In genomic region chr4:132960313-132960712, GRCm38 (mm10) we compare ENCODE assay signal across 9 mouse cellular contexts. TPM values are rescaled to one million over a fixed set of nuclear protein-coding genes. Genes with fewer than 3 reads are reported as not detected.
A peak's percentile ranks its signal among the peaks of the same experiment; 100 is the strongest.
DNase-seq lines count a peak whose midpoint lies in the region; ATAC-seq and TF ChIP-seq lines count a peak whose summit lies in the region.
"Had no signal": no experiment of that assay in that cellular context is flagged by ENCODE, and none has a peak within 500 bp of the region (broad histone marks: within the 10 kb centered on the region; RNA-seq: fewer than 3 reads in every experiment).

No protein-coding gene starts in this region.

- H3K9me3 ChIP-seq in hindbrain, embryonic 10.5 days: no peaks in the 10 kb centered on the region
- no peaks in the 10 kb centered on the region for H3K9me3 ChIP-seq in hindbrain, embryonic 16.5 days (ENCODE audit: control insufficient read depth, low read length)
- no peaks in the 10 kb centered on the region for H3K9me3 ChIP-seq in intestine, embryonic 16.5 days (ENCODE audit: control insufficient read depth, low read length)

- no peak overlapping the region for H3K4me2 ChIP-seq in hindbrain, embryonic 16.5 days (ENCODE audit: low read length)
- H3K4me2 ChIP-seq in intestine, embryonic 16.5 days (ENCODE audit: low read depth, low read length): no peak overlapping the region

- H3K9ac ChIP-seq in hindbrain, embryonic 16.5 days (ENCODE audit: low read depth, low read length): no peak overlapping the region
- no peak overlapping the region for H3K9ac ChIP-seq in intestine, embryonic 16.5 days (ENCODE audit: low read depth, low read length)
- H3K9ac ChIP-seq: forebrain, postnatal 0 days had no signal

- 64% methylated on average over 5 of the region's 5 CpGs for WGBS in hindbrain, embryonic 10.5 days
- 66% methylated on average over 5 of the region's 5 CpGs for WGBS in hindbrain, embryonic 16.5 days
- WGBS in intestine, embryonic 16.5 days: 44% methylated on average over 5 of the region's 5 CpGs

- H3K27ac ChIP-seq in hindbrain, embryonic 10.5 days: peak overlapping the region; percentile 92
- no peak overlapping the region for H3K27ac ChIP-seq in hindbrain, embryonic 16.5 days (ENCODE audit: low read depth, low read length)
- H3K27ac ChIP-seq in testis, adult 2 months (ENCODE audit: control insufficient read depth, insufficient read depth, low read depth, low read length): peak overlapping the region; percentile 65
- peak overlapping the region; percentile 87 for H3K27ac ChIP-seq in intestine, embryonic 16.5 days (ENCODE audit: low read length)

- ATAC-seq in hindbrain, embryonic 16.5 days: no peak
- ATAC-seq in intestine, embryonic 16.5 days: peak; percentile 45
- ATAC-seq in megakaryocyte progenitor cell, adult 5-6 weeks (replicated peaks; ENCODE audit: poor library complexity): no peak
- ATAC-seq: forebrain, postnatal 0 days had no signal

- TF ChIP-seq POLR2A in testis, adult 2 months (IDR thresholded peaks at IDR 0.05; ENCODE audit: control insufficient read depth, low read depth, low read length): no peak

- DNase-seq in hindbrain, embryonic 10.5 days (ENCODE audit: low spot score): no peak
- DNase-seq in testis, postnatal 10 days (ENCODE audit: low spot score): no peak
- no peak for DNase-seq in urinary bladder, adult 2 months (ENCODE audit: low spot score)
- DNase-seq in left cerebral cortex, postnatal 4 days: no peak
- DNase-seq: forebrain, postnatal 0 days had no signal

- no peaks in the 10 kb centered on the region; the same call in 1 of the 2 replicates for H3K27me3 ChIP-seq in hindbrain, embryonic 10.5 days (ENCODE audit: insufficient read depth, poor library complexity, severe bottlenecking)
- H3K27me3 ChIP-seq in hindbrain, embryonic 16.5 days (replicated peaks; ENCODE audit: control insufficient read depth, insufficient read depth, low read length): no peaks in the 10 kb centered on the region
- H3K27me3 ChIP-seq in testis, adult 2 months (ENCODE audit: control insufficient read depth, insufficient read depth, low read length): no peaks in the 10 kb centered on the region
- H3K27me3 ChIP-seq in intestine, embryonic 16.5 days (replicated peaks; ENCODE audit: control insufficient read depth, insufficient read depth, low read length): no peaks in the 10 kb centered on the region

- TF ChIP-seq CTCF in testis, adult 2 months (IDR thresholded peaks at IDR 0.05; ENCODE audit: control insufficient read depth, insufficient read depth, insufficient replicate concordance, low read depth, low read length): no peak

- no peak overlapping the region for H3K4me3 ChIP-seq in hindbrain, embryonic 10.5 days
- H3K4me3 ChIP-seq in hindbrain, embryonic 16.5 days (ENCODE audit: low read length): no peak overlapping the region
- no peak overlapping the region for H3K4me3 ChIP-seq in testis, adult 2 months (ENCODE audit: control insufficient read depth, low read depth, low read length)
- no peak overlapping the region for H3K4me3 ChIP-seq in intestine, embryonic 16.5 days (ENCODE audit: low read length)

- no peaks in the 10 kb centered on the region for H3K36me3 ChIP-seq in hindbrain, embryonic 10.5 days
- H3K36me3 ChIP-seq in hindbrain, embryonic 16.5 days (ENCODE audit: control insufficient read depth, insufficient read depth, low read length): no peaks in the 10 kb centered on the region
- H3K36me3 ChIP-seq in testis, adult 2 months (ENCODE audit: control insufficient read depth, insufficient read depth, low read length): no peaks in the 10 kb centered on the region
- H3K36me3 ChIP-seq in intestine, embryonic 16.5 days (ENCODE audit: control insufficient read depth, insufficient read depth, low read length): no peaks in the 10 kb centered on the region

- intact Hi-C loops in left cerebral cortex, postnatal 4 days (cut with DNase I): no loop called here

- peaks cover 67% of the 10 kb centered on the region for H3K4me1 ChIP-seq in hindbrain, embryonic 10.5 days (replicated peaks)
- peaks cover 22% of the 10 kb centered on the region for H3K4me1 ChIP-seq in hindbrain, embryonic 16.5 days (ENCODE audit: control insufficient read depth, insufficient read depth, low read depth, low read length)
- H3K4me1 ChIP-seq in testis, adult 2 months (ENCODE audit: control insufficient read depth, insufficient read depth, low read length): peaks cover 4% of the 10 kb centered on the region; the same call in 1 of the 2 replicates
- peaks cover 35% of the 10 kb centered on the region for H3K4me1 ChIP-seq in intestine, embryonic 16.5 days (ENCODE audit: control insufficient read depth, insufficient read depth, low read length)

RNA-seq across cellular contexts. Expression of gene Fgr, which starts 13.6 kb away (rescaled TPM):
- polyA plus RNA-seq in hindbrain, embryonic 10.5 days (2016; fragmentation: Nextera tagmentation; extraction: Ambion mirVana): 0.14 TPM in 1 of 2 replicates, not detected in the other
- 0.16 and 0.23 TPM in 2 replicates for polyA plus RNA-seq in hindbrain, embryonic 16.5 days (2015; fragmentation: Nextera tagmentation; extraction: Ambion mirVana)
- 0.85 and 1.0 TPM in 2 replicates for polyA plus RNA-seq in testis, adult 2 months (2012; rRNA removed)
- polyA plus RNA-seq in intestine, embryonic 16.5 days (2015; fragmentation: Nextera tagmentation; extraction: Ambion mirVana): 3.1 and 3.5 TPM in 2 replicates
- polyA plus RNA-seq in urinary bladder, adult 2 months (2012; rRNA removed): 1.3 and 1.8 TPM in 2 replicates
- 3.2 and 3.4 TPM in 2 replicates for total RNA-seq in megakaryocyte progenitor cell, adult 5-6 weeks (2015)
- total RNA-seq in megakaryocyte progenitor cell, adult 5-6 weeks (2017): 2.5 and 3.0 TPM in 2 replicates
- total RNA-seq in left cerebral cortex, postnatal 4 days (2021): under 1 TPM; 0.42 to 0.44 TPM
- total RNA-seq: forebrain, postnatal 0 days had no signal

RNA-seq across cellular contexts. Expression of gene Fam76a, which starts 38.0 kb away (rescaled TPM):
- polyA plus RNA-seq in hindbrain, embryonic 10.5 days (2016; fragmentation: Nextera tagmentation; extraction: Ambion mirVana): 32.9 and 33.2 TPM in 2 replicates
- 33.5 and 40.6 TPM in 2 replicates for polyA plus RNA-seq in hindbrain, embryonic 16.5 days (2015; fragmentation: Nextera tagmentation; extraction: Ambion mirVana)
- 102 and 111 TPM in 2 replicates for polyA plus RNA-seq in testis, adult 2 months (2012; rRNA removed)
- 40.5 and 45.6 TPM in 2 replicates for polyA plus RNA-seq in intestine, embryonic 16.5 days (2015; fragmentation: Nextera tagmentation; extraction: Ambion mirVana)
- 44.0 and 44.7 TPM in 2 replicates for polyA plus RNA-seq in urinary bladder, adult 2 months (2012; rRNA removed)
- total RNA-seq in megakaryocyte progenitor cell, adult 5-6 weeks (2015): 17.9 and 18.0 TPM in 2 replicates
- total RNA-seq in megakaryocyte progenitor cell, adult 5-6 weeks (2017): 31.5 and 42.0 TPM in 2 replicates
- total RNA-seq in left cerebral cortex, postnatal 4 days (2021): 10 to 100 TPM; 24.3 to 25.4 TPM

RNA-seq across cellular contexts. Expression of gene Ahdc1, which starts 50.7 kb away (rescaled TPM):
- 9.0 and 9.7 TPM in 2 replicates for polyA plus RNA-seq in hindbrain, embryonic 10.5 days (2016; fragmentation: Nextera tagmentation; extraction: Ambion mirVana)
- 10.4 and 11.6 TPM in 2 replicates for polyA plus RNA-seq in hindbrain, embryonic 16.5 days (2015; fragmentation: Nextera tagmentation; extraction: Ambion mirVana)
- polyA plus RNA-seq in testis, adult 2 months (2012; rRNA removed): 59.1 and 65.0 TPM in 2 replicates
- polyA plus RNA-seq in intestine, embryonic 16.5 days (2015; fragmentation: Nextera tagmentation; extraction: Ambion mirVana): 5.3 and 5.7 TPM in 2 replicates
- 5.3 and 13.3 TPM in 2 replicates for polyA plus RNA-seq in urinary bladder, adult 2 months (2012; rRNA removed)
- 4.1 and 5.3 TPM in 2 replicates for total RNA-seq in megakaryocyte progenitor cell, adult 5-6 weeks (2015)
- 0.81 and 3.8 TPM in 2 replicates for total RNA-seq in megakaryocyte progenitor cell, adult 5-6 weeks (2017)
- total RNA-seq in left cerebral cortex, postnatal 4 days (2021): 100 to 1,000 TPM in 1 of 2 experiments, 10 to 100 TPM in 1; 94.1 to 102 TPM
